Mouse (Mus musculus): ENCODE results near the gene Slamf7. TPM values are rescaled to one million over a fixed set of nuclear protein-coding genes. Genes with fewer than 3 reads are reported as not detected.

The Slamf7 gene
- total RNA-seq, 1 experiment from 2014 or later: 29.0 TPM

DNA sequence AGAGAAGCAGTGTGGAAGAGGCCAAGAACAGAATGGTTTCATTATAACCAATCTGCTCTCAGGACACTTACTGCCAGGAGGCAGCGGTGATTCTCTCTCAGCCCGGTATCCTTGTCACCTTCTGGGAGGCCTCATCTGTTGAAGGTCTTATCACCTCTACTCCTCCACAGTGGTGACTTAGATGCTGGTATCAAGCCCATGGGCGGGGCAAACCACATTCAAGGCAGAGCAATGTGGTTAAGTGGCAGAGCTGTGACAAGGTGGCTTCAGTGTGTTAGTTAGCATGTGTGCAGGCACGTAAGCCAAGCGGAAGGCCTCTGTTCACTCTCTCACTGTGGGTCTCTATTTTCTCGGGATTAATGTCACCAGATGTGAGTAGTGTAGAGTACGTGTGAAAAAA is 9.2 kb downstream of the Slamf7 start:
- peak; percentile 39; the same call in 1 of the 2 replicates for ATAC-seq (ENCODE audit: extremely low read depth, insufficient number of reproducible peaks, low FRiP score, poor library complexity, severe bottlenecking)

DNA sequence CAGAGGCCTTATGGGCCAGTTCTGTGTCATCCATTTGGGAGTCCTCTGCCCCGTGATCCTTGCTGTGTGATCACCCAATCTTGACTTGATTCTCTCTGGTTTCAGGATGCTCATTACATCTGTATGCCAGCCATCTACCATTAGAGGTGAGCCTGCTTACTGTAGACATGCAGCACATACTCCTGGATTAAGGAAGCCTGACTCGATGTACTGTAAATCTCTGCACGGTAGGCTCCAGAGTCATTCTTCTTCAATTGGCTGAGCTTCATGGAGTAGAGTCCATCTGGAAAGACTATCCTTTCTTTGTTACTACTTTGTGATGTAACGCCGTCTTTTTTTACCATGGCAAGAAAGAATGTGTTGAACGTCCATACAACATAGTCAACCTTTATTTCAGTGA is 12.0 kb downstream of the Slamf7 start:
- no peak for ATAC-seq (ENCODE audit: extremely low read depth, insufficient number of reproducible peaks, low FRiP score, poor library complexity, severe bottlenecking)

DNA sequence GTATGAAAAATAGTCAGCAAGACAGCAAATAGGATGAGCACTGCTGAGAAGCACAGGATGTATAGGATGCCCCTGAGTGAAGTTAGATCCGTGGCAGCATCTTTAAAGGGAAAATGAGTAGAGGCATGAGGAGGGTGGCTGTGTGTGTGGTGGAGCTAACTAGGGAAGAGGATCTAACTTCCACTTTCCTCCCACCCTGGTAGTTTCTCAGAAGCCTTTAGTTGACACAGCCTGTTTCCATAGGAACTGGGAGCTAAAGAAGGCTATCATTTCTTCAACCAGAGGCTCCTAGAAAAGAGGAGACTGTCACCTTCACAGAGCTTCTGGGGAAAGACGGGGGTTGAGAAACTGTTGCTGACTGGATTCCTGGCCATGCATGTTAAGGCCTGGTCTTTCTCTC is 14.1 kb downstream of the Slamf7 start:
- ATAC-seq (ENCODE audit: extremely low read depth, insufficient number of reproducible peaks, low FRiP score, poor library complexity, severe bottlenecking): no peak

DNA sequence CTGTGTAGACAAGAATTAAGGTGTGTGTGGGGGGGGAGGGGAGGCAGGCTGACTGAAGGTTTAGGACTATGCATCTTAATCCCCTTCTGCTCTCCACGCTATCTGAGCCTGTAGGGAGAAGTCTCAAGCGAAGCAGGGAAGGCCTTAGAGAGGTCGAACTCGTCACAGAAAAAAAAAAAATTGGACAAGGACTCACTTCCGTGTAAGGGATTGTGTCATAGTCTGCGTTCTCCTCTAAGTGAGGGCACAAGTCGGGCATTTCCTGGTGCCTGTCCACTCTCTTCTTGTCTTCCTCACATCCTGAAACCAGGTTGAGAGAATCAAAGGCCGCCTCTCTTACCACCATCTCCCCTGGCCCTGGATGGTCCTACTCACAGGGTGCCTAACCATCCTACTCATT is 15.7 kb downstream of the Slamf7 start:
- no peak for ATAC-seq (ENCODE audit: extremely low read depth, insufficient number of reproducible peaks, low FRiP score, poor library complexity, severe bottlenecking)

DNA sequence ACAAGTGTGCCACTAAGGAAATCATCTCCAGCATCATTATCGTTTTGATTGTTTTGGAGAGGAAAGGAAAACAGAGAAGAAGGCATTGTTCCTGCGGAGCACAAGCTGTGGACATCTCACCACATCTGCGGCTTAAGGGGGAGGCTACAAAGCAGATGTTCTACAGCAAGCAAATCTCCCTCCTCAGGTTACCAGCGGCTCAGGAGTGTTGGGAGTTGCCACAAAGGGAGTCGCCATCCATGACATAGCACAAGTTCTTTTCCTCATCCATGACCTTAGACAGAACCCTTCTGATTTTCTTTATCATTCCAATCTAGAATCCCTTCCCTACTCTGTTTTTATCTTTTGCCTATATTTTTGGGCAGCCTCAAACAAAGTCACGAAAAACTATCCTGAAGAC is 17.1 kb downstream of the Slamf7 start:
- ATAC-seq (ENCODE audit: extremely low read depth, insufficient number of reproducible peaks, low FRiP score, poor library complexity, severe bottlenecking): no peak

DNA sequence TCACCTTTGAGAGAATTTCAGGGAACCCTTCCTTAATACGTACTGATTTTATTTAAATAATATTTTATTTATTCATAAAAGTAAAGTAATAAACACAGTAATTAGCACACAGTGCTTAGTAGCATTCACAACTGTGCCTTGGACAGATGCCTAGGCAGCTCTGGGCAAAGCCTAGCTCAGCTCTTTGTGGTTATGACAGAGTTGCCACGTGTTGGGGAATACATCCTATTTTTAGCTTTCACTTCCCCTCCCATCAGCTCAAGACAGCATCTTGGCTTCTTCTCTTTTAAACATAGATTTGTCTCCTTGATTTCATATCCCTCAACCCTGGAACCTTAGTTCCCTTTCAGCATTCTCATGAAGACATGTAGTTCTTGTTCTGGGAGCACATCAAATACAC is 21.4 kb downstream of the Slamf7 start:
- ATAC-seq (ENCODE audit: extremely low read depth, insufficient number of reproducible peaks, low FRiP score, poor library complexity, severe bottlenecking): peak; percentile 66; the same call in 1 of the 2 replicates

DNA sequence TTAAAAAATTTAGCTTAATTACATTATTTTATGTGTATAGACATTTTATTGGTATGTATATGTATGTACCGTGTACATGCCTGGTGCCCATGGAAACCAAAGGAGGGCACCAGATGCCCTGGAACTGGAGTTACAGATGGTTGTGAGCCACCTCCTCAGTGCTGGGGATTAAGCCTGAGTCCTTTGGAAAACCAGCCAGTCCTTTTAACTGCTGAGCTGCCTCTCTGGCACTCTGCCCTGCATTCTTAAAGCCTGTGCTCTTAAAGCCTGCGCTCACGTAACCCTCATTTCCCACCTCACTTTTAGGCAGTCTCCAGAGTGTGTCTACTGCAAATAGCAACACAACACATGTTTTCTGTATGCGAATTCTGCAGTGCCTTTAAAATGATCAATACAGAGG is 21.9 kb downstream of the Slamf7 start:
- ATAC-seq (ENCODE audit: extremely low read depth, insufficient number of reproducible peaks, low FRiP score, poor library complexity, severe bottlenecking): no peak

DNA sequence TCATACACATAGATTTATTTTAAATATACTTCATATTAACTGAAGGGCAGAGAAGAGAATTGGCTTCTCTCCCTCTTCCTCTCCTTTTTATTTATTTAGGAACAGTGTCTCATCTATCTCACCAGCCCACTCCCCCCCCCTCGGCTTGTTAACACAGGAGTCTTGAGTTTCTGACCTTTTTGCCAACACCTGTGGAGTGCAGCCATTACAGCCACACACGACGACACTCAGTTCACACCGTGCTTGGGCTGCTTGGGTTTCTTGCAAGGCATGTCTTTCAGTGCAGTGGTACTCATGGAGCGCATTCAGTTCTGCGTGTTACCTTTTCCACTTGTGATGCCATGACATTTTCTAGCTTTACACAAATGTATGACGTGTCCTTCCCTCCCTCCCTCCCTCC is 22.8 kb downstream of the Slamf7 start:
- ATAC-seq (ENCODE audit: extremely low read depth, insufficient number of reproducible peaks, low FRiP score, poor library complexity, severe bottlenecking): no peak

DNA sequence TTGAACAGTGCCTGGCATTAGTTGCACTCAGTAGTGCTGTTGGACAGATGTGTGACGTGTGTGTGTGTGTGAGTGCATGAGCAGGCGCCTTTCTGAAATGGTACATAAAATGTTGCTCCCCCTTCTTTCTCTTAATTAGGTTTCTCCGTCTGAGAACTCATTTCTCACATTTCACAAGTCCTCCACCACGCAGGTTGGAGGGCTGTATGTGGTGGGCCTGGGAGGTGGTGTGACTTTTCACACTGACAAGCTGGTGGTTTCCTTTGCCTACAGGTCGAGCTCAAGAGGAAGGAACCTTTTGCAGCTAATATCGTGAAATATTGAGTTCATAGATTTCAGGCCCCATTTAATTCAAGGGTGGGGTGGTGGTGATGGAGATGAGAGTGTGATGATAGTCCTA is 23.7 kb downstream of the Slamf7 start:
- no peak for ATAC-seq (ENCODE audit: extremely low read depth, insufficient number of reproducible peaks, low FRiP score, poor library complexity, severe bottlenecking)

DNA sequence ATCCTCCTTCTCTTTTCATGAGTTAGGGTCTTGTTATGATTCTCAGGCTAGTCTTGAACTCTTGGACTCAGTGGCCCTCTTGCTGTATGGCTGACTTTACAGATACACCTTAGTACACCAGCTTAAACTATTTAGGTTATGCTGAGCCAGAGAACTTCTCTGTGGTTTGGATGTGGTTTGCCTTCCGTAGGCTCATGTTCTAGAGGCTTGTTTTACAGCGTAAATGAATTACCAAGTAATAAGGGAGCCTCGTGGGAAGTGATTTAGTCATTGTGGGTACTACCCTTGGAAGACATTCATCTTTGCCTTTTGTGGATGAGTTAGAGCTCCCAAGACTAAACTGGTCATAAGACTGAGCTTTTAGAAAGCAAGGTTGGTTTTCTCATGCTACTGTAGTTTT is 25.0 kb downstream of the Slamf7 start:
- ATAC-seq (ENCODE audit: extremely low read depth, insufficient number of reproducible peaks, low FRiP score, poor library complexity, severe bottlenecking): no peak

DNA sequence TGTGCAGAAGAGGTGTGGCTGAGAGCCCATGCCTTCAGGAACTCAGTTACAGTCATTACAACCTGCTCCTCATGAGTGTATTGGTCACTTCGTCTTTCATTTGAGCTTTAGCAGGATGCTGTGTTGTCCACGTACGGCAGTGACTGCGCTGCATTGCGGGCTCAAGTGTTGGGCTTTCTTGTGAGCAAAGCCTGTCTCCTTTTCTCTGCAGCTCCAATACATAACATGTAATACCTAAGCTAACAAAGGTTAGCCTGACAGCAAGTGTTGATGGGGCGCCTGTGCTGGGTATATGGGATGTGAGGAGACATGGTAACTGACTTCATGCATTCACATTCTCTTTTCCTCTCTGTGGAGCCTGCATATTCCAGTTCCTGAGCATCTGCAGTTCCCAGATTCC is 32.7 kb downstream of the Slamf7 start:
- no peak for ATAC-seq (ENCODE audit: extremely low read depth, insufficient number of reproducible peaks, low FRiP score, poor library complexity, severe bottlenecking)

DNA sequence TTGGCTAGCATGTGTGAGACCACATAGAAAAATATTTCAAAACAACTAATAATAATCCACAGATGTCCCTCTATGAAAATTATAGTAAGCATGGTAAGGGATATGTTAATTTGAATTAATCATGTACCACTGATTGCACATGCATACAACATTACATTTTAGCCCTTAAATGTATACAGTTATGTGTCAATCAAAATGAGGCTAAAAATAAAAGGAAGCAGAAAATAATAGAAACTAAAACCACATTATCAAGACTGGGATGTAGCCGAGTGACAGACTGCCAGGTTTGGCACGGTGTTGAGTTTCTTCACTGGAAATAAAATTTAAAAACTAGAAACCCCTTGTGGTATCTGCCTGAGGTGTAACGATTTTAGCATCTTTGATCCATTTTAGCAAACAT is 33.2 kb downstream of the Slamf7 start:
- ATAC-seq (ENCODE audit: extremely low read depth, insufficient number of reproducible peaks, low FRiP score, poor library complexity, severe bottlenecking): no peak

DNA sequence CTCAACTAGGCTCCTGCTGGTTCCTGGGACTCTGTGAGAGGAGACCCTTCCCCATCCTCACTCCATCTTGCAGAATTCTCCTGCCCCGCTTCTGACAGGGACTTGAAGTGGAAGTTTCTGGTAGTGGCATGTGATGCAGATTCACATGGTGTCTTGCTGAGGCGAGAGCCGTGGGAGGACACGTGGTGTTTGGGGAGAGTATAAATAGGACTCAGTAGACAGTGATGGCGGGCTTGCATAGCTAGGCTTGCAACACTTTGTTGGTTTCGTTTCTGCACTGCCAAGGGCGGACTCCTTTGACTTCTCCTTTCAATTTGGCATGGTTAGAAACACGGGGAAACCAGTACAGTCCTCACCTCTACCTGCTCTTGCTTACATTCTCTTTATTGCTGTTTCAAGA is 33.8 kb downstream of the Slamf7 start:
- ATAC-seq (ENCODE audit: extremely low read depth, insufficient number of reproducible peaks, low FRiP score, poor library complexity, severe bottlenecking): peak; percentile 96

DNA sequence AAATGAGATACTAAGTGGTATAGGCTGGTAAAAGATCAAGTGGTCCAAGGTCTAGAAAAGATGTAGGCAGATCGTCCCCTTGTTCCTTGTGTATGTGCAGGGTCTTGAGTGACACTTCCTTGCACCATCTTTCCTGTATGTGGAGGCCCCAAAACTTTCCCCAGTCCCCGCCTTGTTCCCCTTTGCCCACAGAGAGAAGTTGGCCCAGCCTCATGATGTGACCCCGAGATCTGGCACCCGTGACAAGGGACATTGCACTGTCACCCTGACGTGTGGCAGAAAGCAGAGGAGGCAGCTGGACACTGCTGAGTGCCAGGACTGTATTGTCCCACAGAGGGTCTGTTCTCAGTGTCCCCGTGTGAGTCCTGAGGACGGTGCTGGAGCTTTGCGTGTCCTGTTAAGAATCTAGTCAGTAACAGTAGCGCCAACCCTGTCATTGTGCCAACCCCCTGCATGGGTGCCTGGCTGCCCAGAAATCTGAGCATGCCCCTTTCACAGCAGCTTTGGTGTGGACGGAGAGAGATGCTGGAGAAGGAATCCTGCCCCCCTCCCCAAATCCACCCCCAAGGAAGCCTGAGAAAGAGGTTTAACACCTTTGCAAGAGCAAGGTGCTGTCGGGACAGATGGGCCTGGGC is 35.8 kb downstream of the Slamf7 start:
- no peak for ATAC-seq (ENCODE audit: extremely low read depth, insufficient number of reproducible peaks, low FRiP score, poor library complexity, severe bottlenecking)

DNA sequence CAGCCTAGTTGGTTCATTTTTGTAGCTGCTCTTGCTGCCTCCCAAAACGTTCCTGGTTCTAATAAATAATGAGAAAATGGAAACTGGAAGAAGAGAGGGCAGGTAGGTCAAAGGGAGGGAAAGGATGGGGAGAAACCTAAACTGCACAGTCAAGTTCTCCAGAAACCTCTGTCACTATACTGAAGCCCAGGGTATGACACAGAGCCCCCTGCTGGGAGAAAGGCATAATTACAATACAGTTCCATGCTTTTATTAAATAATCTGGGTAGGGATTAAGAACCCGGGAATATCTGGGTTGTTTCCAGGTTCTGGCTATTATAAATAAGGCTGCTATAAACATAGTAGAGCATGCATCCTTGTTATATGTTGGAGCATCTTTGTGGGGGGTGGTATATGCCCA is 38.9 kb downstream of the Slamf7 start:
- peak; percentile 59; the same call in 1 of the 2 replicates for ATAC-seq (ENCODE audit: extremely low read depth, insufficient number of reproducible peaks, low FRiP score, poor library complexity, severe bottlenecking)

DNA sequence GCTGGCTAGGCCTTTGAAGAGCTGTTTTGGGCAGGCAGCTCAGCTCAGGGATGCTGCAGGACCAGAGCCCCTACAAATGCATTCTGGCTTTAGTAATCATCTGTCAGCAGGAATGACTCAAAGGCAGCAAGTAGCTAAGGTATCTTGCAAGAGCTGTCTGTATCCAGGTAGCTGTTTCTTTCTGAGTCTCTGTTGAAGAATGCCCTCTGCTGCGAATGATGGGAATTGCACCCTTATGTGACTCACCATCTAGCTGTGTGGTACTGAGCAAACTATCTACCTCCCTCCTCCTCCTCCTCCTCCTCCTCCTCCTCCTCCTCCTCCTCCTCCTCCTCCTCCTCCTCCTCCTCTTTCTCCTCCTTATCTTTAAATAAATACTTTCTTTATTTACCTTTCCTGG is 42.1 kb downstream of the Slamf7 start:
- 0 out of 2 replicates have a peak, but pooled peaks have one; percentile 36 for ATAC-seq (ENCODE audit: extremely low read depth, insufficient number of reproducible peaks, low FRiP score, poor library complexity, severe bottlenecking)

DNA sequence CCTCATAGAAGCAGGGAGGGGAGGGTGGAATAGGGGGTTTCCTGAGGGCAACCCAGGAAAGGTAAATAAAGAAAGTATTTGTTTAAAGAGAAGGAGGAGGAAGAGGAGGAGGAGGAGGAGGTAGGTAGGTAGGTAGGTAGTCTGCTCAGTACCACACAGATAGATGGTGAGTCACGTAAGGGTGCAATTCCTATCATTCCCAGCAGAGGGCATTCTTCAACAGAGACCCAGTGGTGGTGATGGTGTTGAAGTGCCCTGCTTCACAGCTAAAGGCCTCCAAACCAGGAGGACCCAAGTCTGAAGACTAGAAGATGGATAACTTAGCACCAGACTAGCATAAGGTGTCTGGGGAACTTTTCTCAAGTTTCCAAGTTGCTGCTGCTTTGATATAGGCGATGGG is 42.8 kb downstream of the Slamf7 start:
- ATAC-seq (ENCODE audit: extremely low read depth, insufficient number of reproducible peaks, low FRiP score, poor library complexity, severe bottlenecking): 0 out of 2 replicates have a peak, but pooled peaks have one; percentile 34

DNA sequence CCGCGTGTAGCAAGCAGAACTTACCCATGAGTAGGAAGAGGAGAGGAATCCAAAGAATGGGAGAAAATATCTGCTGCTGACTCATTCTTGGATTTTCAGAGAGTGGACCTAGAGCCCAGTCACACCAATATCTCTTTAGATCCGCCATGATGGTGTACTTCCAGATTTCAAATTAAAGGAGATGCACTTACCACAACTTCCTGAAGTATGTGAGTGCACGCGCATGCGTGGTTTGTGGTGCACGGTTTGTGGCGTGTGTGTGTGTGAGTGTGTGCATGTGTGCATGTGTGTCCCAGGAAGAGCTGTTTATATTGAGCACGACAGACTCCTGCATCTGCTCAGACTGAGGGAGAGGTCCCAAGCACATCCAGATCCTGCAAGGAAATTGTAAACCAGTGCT is 45.7 kb downstream of the Slamf7 start, which contains the start of gene Ly9:
Ly9 (minus strand) TSS at position 235 of the 400 bp plus-strand sequence.
- peak; percentile 84 for ATAC-seq (ENCODE audit: extremely low read depth, insufficient number of reproducible peaks, low FRiP score, poor library complexity, severe bottlenecking)

DNA sequence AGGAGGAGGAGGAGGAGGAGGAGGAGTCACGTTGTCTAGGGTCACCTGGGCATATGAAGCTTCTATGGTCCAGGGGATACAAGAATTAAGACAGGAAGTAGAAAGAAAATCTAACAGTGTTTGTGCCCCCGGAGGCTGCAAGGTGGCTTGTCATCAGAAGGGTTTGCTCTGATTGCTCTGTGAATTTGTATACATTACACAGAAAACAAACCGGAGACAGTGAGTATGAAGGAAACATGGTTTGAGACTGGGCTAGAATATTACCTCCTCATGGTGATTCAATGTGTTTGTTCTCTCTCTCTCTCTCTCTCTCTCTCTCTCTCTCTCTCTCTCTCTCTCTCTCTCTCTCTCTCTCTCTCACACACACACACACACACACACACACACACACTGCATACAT is 46.2 kb downstream of the Slamf7 start:
- ATAC-seq (ENCODE audit: extremely low read depth, insufficient number of reproducible peaks, low FRiP score, poor library complexity, severe bottlenecking): no peak

DNA sequence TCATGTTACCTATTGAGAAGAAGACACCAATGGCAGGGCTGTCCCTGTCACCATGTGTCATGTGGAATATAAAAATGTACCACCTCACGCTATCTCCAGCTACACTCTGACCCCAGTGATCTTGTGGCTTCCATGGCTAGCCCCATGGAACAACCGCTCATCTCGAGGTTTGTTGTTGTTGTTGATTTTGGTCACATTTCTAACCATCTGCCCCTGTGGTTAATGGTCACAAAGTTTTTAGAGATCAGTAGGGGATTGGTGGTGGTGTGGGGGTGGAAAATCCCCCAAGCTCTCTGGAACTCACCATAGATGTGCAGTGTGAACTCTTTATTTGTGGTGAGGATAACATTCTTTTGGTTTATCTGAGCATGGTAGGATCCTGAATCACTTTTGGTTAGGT is 48.1 kb downstream of the Slamf7 start:
- ATAC-seq (ENCODE audit: extremely low read depth, insufficient number of reproducible peaks, low FRiP score, poor library complexity, severe bottlenecking): no peak

DNA sequence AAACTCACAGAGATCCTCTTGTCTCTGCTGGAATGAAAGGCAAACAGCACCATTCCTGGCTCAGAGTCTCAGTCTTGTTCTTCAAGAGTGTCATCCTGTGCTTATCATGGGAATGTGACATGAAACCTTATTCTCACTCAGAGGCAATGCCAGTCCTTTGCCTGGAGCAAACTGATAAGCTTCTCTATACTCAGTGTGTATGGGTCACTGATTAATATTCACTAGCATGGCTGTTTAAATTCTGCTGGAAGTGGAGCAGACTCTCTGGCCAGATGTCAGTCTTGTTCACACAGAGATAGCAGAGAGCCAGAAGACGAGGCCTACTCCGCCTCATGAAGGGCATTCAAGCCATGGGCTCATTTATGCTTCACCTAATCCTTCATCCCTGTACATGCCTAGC is 68.3 kb downstream of the Slamf7 start:
- no peak for ATAC-seq (ENCODE audit: extremely low read depth, insufficient number of reproducible peaks, low FRiP score, poor library complexity, severe bottlenecking)

Data from neutrophil, adult 5-6 weeks (primary cell).